Mouse (Mus musculus): ENCODE measurements around the gene Ttll1. TPM values are rescaled to one million over a fixed set of nuclear protein-coding genes. Genes with fewer than 3 reads are reported as not detected.

Gene Ttll1
- polyA plus RNA-seq, 1 experiment from 2014 or later, result 12.6 TPM

DNA sequence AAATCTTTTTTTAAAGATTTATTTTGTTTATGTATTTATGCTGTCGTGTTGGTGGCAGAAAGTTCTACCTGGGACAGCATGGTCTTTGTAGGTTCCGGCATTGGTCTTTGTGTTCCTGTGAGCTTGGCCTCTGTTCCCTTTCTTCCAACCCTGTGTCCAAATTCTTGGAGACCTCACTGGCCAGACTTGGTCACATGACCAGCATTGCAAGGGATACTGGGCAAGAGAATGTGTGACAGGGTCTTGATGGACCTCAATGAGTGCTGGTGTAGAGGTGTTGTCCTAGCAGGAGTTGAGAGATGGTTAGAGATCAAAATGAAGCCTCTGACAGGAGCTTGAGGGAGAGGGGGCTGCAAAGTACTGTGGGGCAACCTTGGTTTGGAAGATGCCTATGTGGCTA is 28.2 kb upstream of the Ttll1 start:
- Histone ChIP-seq H3K4me3 (ENCODE audit: low read depth, low read length) (no peak overlapping the region), H3K4me2 (ENCODE audit: low read length) (no peak overlapping the region), H3K36me3 (ENCODE audit: control insufficient read depth, insufficient read depth, low read length) (no peaks in the 10 kb centered on the region), H3K27me3 (replicated peaks; ENCODE audit: control insufficient read depth, insufficient read depth, low read length) (no peaks in the 10 kb centered on the region), H3K9ac (ENCODE audit: low read length) (no peak overlapping the region), H3K9me3 (ENCODE audit: control insufficient read depth, low read length) (no peaks in the 10 kb centered on the region), H3K27ac (ENCODE audit: low read depth) (no peak overlapping the region), H3K4me1 (replicated peaks; ENCODE audit: control insufficient read depth, insufficient read depth, low read length) (peaks cover 4% of the 10 kb centered on the region; the same call in 1 of the 2 replicates)
- ATAC-seq (replicated peaks; ENCODE audit: low FRiP score, low TSS enrichment, low read depth) (no peak), DNase-seq (ENCODE audit: low spot score) (no peak)
- 93% methylated on average over 2 of the region's 2 CpGs for WGBS

DNA sequence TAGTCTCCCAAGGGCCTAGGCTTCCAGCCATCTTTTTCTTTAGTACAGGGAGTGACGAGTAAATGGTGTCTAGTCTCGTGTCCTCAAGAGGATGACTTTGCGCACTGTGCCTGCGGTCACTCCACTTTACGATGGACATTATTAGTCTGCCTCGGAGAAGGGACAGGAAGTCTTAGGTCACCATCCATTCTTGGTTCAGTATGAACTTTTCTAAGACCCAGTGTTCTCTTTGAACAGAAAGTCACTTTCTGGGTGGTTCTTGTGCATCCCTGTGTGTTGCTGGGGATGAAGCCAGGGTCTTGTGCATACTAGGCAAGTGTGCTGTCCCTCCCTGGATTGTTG is 25.2 kb upstream of the Ttll1 start:
- no peak for DNase-seq (ENCODE audit: low spot score)
- WGBS, result 80% methylated on average over 6 of the region's 6 CpGs
- ATAC-seq (replicated peaks; ENCODE audit: low FRiP score, low TSS enrichment, low read depth), result no peak
- peaks cover 4% of the 10 kb centered on the region; the same call in 1 of the 2 replicates for H3K4me1 ChIP-seq (replicated peaks; ENCODE audit: control insufficient read depth, insufficient read depth, low read length)
- H3K36me3 ChIP-seq (ENCODE audit: control insufficient read depth, insufficient read depth, low read length), result no peaks in the 10 kb centered on the region
- no peak overlapping the region for H3K4me3 ChIP-seq (ENCODE audit: low read depth, low read length)
- no peak overlapping the region for H3K9ac ChIP-seq (ENCODE audit: low read length)
- H3K27ac ChIP-seq (ENCODE audit: low read depth), result no peak overlapping the region
- H3K27me3 ChIP-seq (replicated peaks; ENCODE audit: control insufficient read depth, insufficient read depth, low read length), result no peaks in the 10 kb centered on the region
- no peak overlapping the region for H3K4me2 ChIP-seq (ENCODE audit: low read length)
- no peaks in the 10 kb centered on the region for H3K9me3 ChIP-seq (ENCODE audit: control insufficient read depth, low read length)

GRCm38 (mm10) chr15:83534960-83535889 is 24.5 kb upstream of the Ttll1 start:
- Histone ChIP-seq H3K4me2 (ENCODE audit: low read length) (no peak overlapping the region), H3K4me1 (replicated peaks; ENCODE audit: control insufficient read depth, insufficient read depth, low read length) (peaks cover 4% of the 10 kb centered on the region; the same call in 1 of the 2 replicates), H3K9ac (ENCODE audit: low read length) (no peak overlapping the region), H3K27ac (ENCODE audit: low read depth) (peak overlapping the region; percentile 57; the same call in 1 of the 2 replicates), H3K9me3 (ENCODE audit: control insufficient read depth, low read length) (no peaks in the 10 kb centered on the region), H3K27me3 (replicated peaks; ENCODE audit: control insufficient read depth, insufficient read depth, low read length) (no peaks in the 10 kb centered on the region), H3K36me3 (ENCODE audit: control insufficient read depth, insufficient read depth, low read length) (no peaks in the 10 kb centered on the region), H3K4me3 (ENCODE audit: low read depth, low read length) (no peak overlapping the region)
- 63% methylated on average over 17 of the region's 17 CpGs for WGBS
- DNase-seq (ENCODE audit: low spot score) (peak; percentile 60), ATAC-seq (replicated peaks; ENCODE audit: low FRiP score, low TSS enrichment, low read depth) (peak; percentile 69)

DNA sequence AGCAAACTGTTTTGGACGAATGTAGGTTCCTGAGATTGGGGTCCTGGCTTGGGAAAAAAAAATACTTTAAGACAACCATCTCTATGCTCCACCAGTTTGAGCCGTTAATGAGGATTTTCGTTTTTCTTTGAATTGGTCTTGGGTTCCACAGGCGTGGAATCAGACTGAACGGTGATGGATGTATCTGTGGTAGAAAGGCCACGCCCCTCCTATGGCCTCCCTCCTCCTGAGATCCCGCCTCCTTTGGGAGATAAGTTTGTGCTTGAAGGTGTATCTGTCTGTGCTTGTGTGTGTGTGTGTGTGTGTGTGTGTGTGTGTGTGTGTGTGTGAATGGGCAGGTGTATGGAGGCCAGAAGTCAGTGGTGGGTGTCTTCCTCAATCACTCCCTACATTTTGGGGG is 21.9 kb upstream of the Ttll1 start:
- ATAC-seq (replicated peaks; ENCODE audit: low FRiP score, low TSS enrichment, low read depth) (no peak), DNase-seq (ENCODE audit: low spot score) (no peak)
- Histone ChIP-seq H3K36me3 (ENCODE audit: control insufficient read depth, insufficient read depth, low read length) (no peaks in the 10 kb centered on the region), H3K9me3 (ENCODE audit: control insufficient read depth, low read length) (no peaks in the 10 kb centered on the region), H3K4me1 (replicated peaks; ENCODE audit: control insufficient read depth, insufficient read depth, low read length) (no peaks in the 10 kb centered on the region), H3K4me3 (ENCODE audit: low read depth, low read length) (no peak overlapping the region), H3K4me2 (ENCODE audit: low read length) (no peak overlapping the region), H3K9ac (ENCODE audit: low read length) (no peak overlapping the region), H3K27ac (ENCODE audit: low read depth) (no peak overlapping the region), H3K27me3 (replicated peaks; ENCODE audit: control insufficient read depth, insufficient read depth, low read length) (peaks cover 10% of the 10 kb centered on the region)
- whole genome bisulfite sequencing, result 77% methylated on average over 7 of the region's 7 CpGs

DNA sequence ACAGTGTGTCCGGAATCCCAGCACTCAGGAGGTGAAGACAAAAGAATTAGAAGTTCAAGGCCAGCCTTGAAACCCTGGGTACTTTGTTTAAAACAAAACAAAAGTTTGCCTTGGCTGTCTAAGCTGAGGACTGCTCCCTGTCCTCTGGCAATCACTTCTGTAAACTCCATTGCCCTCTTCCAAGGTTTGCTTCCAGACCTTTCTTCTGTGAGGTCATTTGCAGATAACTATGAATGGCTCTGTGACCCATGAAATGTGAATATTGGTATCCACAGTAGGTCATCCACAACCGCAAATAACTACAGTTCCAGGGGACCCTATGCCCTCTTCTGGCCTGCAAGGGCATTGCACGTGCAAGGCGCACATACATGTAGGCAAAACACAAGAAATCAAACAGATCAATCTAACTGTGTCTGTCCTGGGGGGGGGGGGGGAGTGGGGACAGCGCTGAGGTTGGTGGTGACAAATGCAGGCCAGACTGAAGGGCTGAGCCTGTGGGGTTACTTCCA is 21.3 kb upstream of the Ttll1 start:
- peaks cover 16% of the 10 kb centered on the region for H3K27me3 ChIP-seq (replicated peaks; ENCODE audit: control insufficient read depth, insufficient read depth, low read length)
- WGBS, result 80% methylated on average over 5 of the region's 5 CpGs
- ATAC-seq (replicated peaks; ENCODE audit: low FRiP score, low TSS enrichment, low read depth), result no peak
- no peak overlapping the region for H3K4me2 ChIP-seq (ENCODE audit: low read length)
- H3K4me1 ChIP-seq (replicated peaks; ENCODE audit: control insufficient read depth, insufficient read depth, low read length), result no peaks in the 10 kb centered on the region; the same call in 1 of the 2 replicates
- H3K4me3 ChIP-seq (ENCODE audit: low read depth, low read length), result no peak overlapping the region
- H3K9me3 ChIP-seq (ENCODE audit: control insufficient read depth, low read length), result no peaks in the 10 kb centered on the region
- no peak for DNase-seq (ENCODE audit: low spot score)
- H3K27ac ChIP-seq (ENCODE audit: low read depth), result no peak overlapping the region
- no peaks in the 10 kb centered on the region for H3K36me3 ChIP-seq (ENCODE audit: control insufficient read depth, insufficient read depth, low read length)
- no peak overlapping the region for H3K9ac ChIP-seq (ENCODE audit: low read length)

- 54% methylated on average over 6 of the region's 6 CpGs for WGBS
- H3K4me1 ChIP-seq (replicated peaks; ENCODE audit: control insufficient read depth, insufficient read depth, low read length), result peaks cover 4% of the 10 kb centered on the region; the same call in 1 of the 2 replicates
- no peak overlapping the region for H3K27ac ChIP-seq (ENCODE audit: low read depth)
- no peak for DNase-seq (ENCODE audit: low spot score)
- no peak for ATAC-seq (replicated peaks; ENCODE audit: low FRiP score, low TSS enrichment, low read depth)
- H3K4me3 ChIP-seq (ENCODE audit: low read depth, low read length), result no peak overlapping the region
- no peak overlapping the region for H3K4me2 ChIP-seq (ENCODE audit: low read length)
- no peaks in the 10 kb centered on the region for H3K36me3 ChIP-seq (ENCODE audit: control insufficient read depth, insufficient read depth, low read length)
- H3K27me3 ChIP-seq (replicated peaks; ENCODE audit: control insufficient read depth, insufficient read depth, low read length), result peaks cover 28% of the 10 kb centered on the region
- H3K9me3 ChIP-seq (ENCODE audit: control insufficient read depth, low read length), result no peaks in the 10 kb centered on the region
- no peak overlapping the region for H3K9ac ChIP-seq (ENCODE audit: low read length)
These were observed 20.0 kb upstream of the Ttll1 start for GRCm38 (mm10) chr15:83530688-83531087.

DNA sequence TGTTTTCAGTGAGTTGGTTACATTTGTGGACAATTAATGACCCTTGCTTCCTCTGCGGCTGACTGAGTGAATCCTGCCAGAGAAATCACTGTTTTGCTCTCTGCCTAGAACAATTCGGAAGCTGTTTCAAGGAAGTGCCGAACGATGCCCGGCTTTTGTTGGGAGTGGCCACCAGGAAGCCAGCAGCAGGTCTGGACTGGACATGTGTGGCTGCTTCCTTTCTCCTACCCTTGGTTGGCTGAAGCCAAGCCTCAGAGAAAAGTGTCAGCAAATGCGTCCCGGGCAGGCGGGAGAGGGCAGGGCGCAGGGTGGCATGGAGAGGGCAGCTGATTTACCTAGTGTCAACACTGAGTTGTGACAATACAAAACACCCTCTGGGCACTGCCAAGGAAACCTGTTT is 19.5 kb upstream of the Ttll1 start:
- 61% methylated on average over 9 of the region's 9 CpGs for whole genome bisulfite sequencing
- ATAC-seq (replicated peaks; ENCODE audit: low FRiP score, low TSS enrichment, low read depth), result no peak
- Histone ChIP-seq H3K4me3 (ENCODE audit: low read depth, low read length) (no peak overlapping the region), H3K4me1 (replicated peaks; ENCODE audit: control insufficient read depth, insufficient read depth, low read length) (peaks cover 4% of the 10 kb centered on the region; the same call in 1 of the 2 replicates), H3K36me3 (ENCODE audit: control insufficient read depth, insufficient read depth, low read length) (no peaks in the 10 kb centered on the region), H3K4me2 (ENCODE audit: low read length) (no peak overlapping the region), H3K27ac (ENCODE audit: low read depth) (no peak overlapping the region), H3K9ac (ENCODE audit: low read length) (no peak overlapping the region), H3K9me3 (ENCODE audit: control insufficient read depth, low read length) (no peaks in the 10 kb centered on the region), H3K27me3 (replicated peaks; ENCODE audit: control insufficient read depth, insufficient read depth, low read length) (peaks cover 33% of the 10 kb centered on the region)
- DNase-seq (ENCODE audit: low spot score), result no peak

DNA sequence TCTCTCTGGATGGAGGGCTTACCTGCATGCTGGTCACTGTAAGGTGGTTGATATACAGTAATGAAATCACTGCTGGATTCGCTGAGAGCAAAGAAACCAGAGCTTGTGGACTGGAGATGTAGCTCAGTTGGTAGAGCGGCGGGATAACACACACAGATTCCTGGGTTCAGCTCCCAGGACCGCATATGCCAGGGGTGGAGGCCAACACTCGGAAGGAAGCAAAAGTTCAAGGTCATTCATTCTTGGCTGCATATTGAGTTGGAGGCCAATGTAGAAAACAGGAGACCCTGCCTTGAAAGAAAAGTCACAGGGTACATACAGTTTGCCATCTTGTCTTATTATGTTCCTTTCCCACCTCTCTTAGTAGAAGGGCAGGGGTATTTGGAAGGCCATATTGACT is 19.1 kb upstream of the Ttll1 start:
- Histone ChIP-seq H3K27me3 (replicated peaks; ENCODE audit: control insufficient read depth, insufficient read depth, low read length) (peaks cover 37% of the 10 kb centered on the region), H3K4me2 (ENCODE audit: low read length) (no peak overlapping the region), H3K9me3 (ENCODE audit: control insufficient read depth, low read length) (no peaks in the 10 kb centered on the region), H3K4me3 (ENCODE audit: low read depth, low read length) (no peak overlapping the region), H3K36me3 (ENCODE audit: control insufficient read depth, insufficient read depth, low read length) (no peaks in the 10 kb centered on the region), H3K4me1 (replicated peaks; ENCODE audit: control insufficient read depth, insufficient read depth, low read length) (peaks cover 4% of the 10 kb centered on the region; the same call in 1 of the 2 replicates), H3K27ac (ENCODE audit: low read depth) (no peak overlapping the region), H3K9ac (ENCODE audit: low read length) (no peak overlapping the region)
- 73% methylated on average over 5 of the region's 5 CpGs for WGBS
- no peak for ATAC-seq (replicated peaks; ENCODE audit: low FRiP score, low TSS enrichment, low read depth)
- DNase-seq (ENCODE audit: low spot score), result no peak
